Mouse (Mus musculus) CH12.LX (cell line): ENCODE data around the gene 4921517D22Rik. TPM values are rescaled to one million over a fixed set of nuclear protein-coding genes. Genes with fewer than 3 reads are reported as not detected.

Experiments used
- DNase-seq: peaks from one replicate; pipeline ENCODE4 v3.0.0-alpha.2; 2013; ENCODE audit errors: extremely low read depth
- H3K27ac ChIP-seq: 2 replicates; pipeline ENCODE4 v1.5.1; 2012; ENCODE audit warnings: low read depth, mild to moderate bottlenecking, control low read depth, moderate library complexity; ENCODE audit not compliant: insufficient read depth
- H3K27me3 ChIP-seq: replicated peaks from 2 replicates; pipeline ENCODE3; 2012; ENCODE audit warnings: inconsistent platforms
- H3K36me3 ChIP-seq, 2 experiments: replicated peaks in 1 of 2; 2 replicates each; pipeline versions ENCODE3 to v1.6.1; 2012; ENCODE audit warnings: inconsistent platforms in 1 of 2, low read length in 1 of 2, mild to moderate bottlenecking in 1 of 2, mixed read lengths in 1 of 2, moderate library complexity in 1 of 2; ENCODE audit not compliant: control insufficient read depth in 1 of 2, insufficient read depth in 1 of 2
- H3K4me1 ChIP-seq, 2 experiments: 2 replicates each; pipeline ENCODE4 v1.6.1; 2012; ENCODE audit warnings: inconsistent platforms in 1 of 2, moderate library complexity in 1 of 2; ENCODE audit not compliant: insufficient read depth in 2 of 2, control insufficient read depth in 1 of 2
- H3K4me2 ChIP-seq: 2 replicates; pipeline ENCODE4 v1.6.1; 2012; ENCODE audit warnings: low read depth, mild to moderate bottlenecking, control low read depth; ENCODE audit not compliant: poor library complexity, insufficient read depth, severe bottlenecking
- H3K4me3 ChIP-seq, 3 experiments: fragments of 150-350 bp in 1 of 3; sonication (generic) in 1 of 3; replicated peaks in 1 of 3; 2 replicates each; pipeline versions ENCODE3 to v1.5.1; 2011 to 2012; ENCODE audit warnings: low read depth in 2 of 3, low read length in 2 of 3, mild to moderate bottlenecking in 2 of 3, moderate library complexity in 2 of 3, control low read depth in 1 of 3, improper control_type of control experiment in 1 of 3, inconsistent platforms in 1 of 3, mixed read lengths in 1 of 3; ENCODE audit not compliant: poor library complexity in 1 of 3
- H3K79me2 ChIP-seq: replicated peaks from 2 replicates; pipeline ENCODE4 v1.6.1; 2012; ENCODE audit warnings: mild to moderate bottlenecking, moderate library complexity; ENCODE audit not compliant: control insufficient read depth, poor library complexity, insufficient read depth, severe bottlenecking; ENCODE audit errors: extremely low read depth
- H3K9ac ChIP-seq: 2 replicates; pipeline ENCODE4 v1.6.1; 2012; ENCODE audit warnings: low read depth, mild to moderate bottlenecking, control low read depth, moderate library complexity; ENCODE audit not compliant: insufficient read depth
- H3K9me3 ChIP-seq: replicated peaks from 2 replicates; pipeline ENCODE3; 2012; ENCODE audit warnings: low read length, inconsistent platforms, mixed read lengths
- BHLHE40 ChIP-seq: IDR thresholded peaks from 2 replicates; pipeline ENCODE4 v1.6.1; 2011; ENCODE audit warnings: mild to moderate bottlenecking, low read depth, low read length, improper control_type of control experiment
- CHD1 ChIP-seq: IDR thresholded peaks from 2 replicates; pipeline ENCODE4 v1.6.1; 2012; ENCODE audit warnings: low read depth, low read length, improper control_type of control experiment, inconsistent platforms
- CTCF ChIP-seq, 2 experiments: IDR thresholded peaks in 1 of 2; conservative IDR thresholded peaks in 1 of 2; 2 replicates each; pipeline ENCODE4 v1.5.1; 2011 to 2012; ENCODE audit warnings: low read depth in 2 of 2, low read length in 2 of 2, improper control_type of control experiment in 1 of 2, inconsistent platforms in 1 of 2, mild to moderate bottlenecking in 1 of 2, moderate library complexity in 1 of 2
- E2F4 ChIP-seq: IDR thresholded peaks from 2 replicates; pipeline ENCODE4 v1.6.1; 2011; ENCODE audit warnings: low read depth, low read length, improper control_type of control experiment; ENCODE audit not compliant: insufficient replicate concordance
- ELF1 ChIP-seq: IDR thresholded peaks from 2 replicates; pipeline ENCODE4 v1.6.1; 2014; ENCODE audit warnings: low read depth, mild to moderate bottlenecking, inconsistent platforms, low read length, improper control_type of control experiment
- EP300 ChIP-seq: IDR thresholded peaks from 2 replicates; pipeline ENCODE4 v1.6.1; 2011; ENCODE audit warnings: low read length, improper control_type of control experiment
- ETS1 ChIP-seq: conservative IDR thresholded peaks from 2 replicates; pipeline ENCODE4 v1.6.1; 2012; ENCODE audit warnings: low read depth, mild to moderate bottlenecking, inconsistent platforms, low read length, improper control_type of control experiment, moderate library complexity
- GABPA ChIP-seq: IDR thresholded peaks from 2 replicates; pipeline ENCODE4 v1.6.1; 2012; ENCODE audit warnings: low read depth, low read length, improper control_type of control experiment, inconsistent platforms; ENCODE audit not compliant: insufficient replicate concordance
- HCFC1 ChIP-seq: IDR thresholded peaks from 2 replicates; pipeline ENCODE4 v1.6.1; 2012; ENCODE audit warnings: low read depth, mild to moderate bottlenecking, inconsistent platforms, low read length, improper control_type of control experiment
- JUN ChIP-seq: IDR thresholded peaks from 2 replicates; pipeline ENCODE4 v1.6.1; 2011; ENCODE audit warnings: low read depth, mild to moderate bottlenecking, low read length, improper control_type of control experiment, moderate library complexity; ENCODE audit not compliant: insufficient read depth
- JUND ChIP-seq: conservative IDR thresholded peaks from 2 replicates; pipeline ENCODE4 v1.6.1; 2011; ENCODE audit warnings: low read depth, low read length, improper control_type of control experiment
- KAT2A ChIP-seq: IDR thresholded peaks from 2 replicates; pipeline ENCODE4 v1.6.1; 2012; ENCODE audit warnings: low read length, improper control_type of control experiment, inconsistent platforms; ENCODE audit not compliant: insufficient replicate concordance
- MAFK ChIP-seq: IDR thresholded peaks from 2 replicates; pipeline ENCODE4 v1.6.1; 2011; ENCODE audit warnings: low read length, improper control_type of control experiment; ENCODE audit not compliant: insufficient replicate concordance
- MAZ ChIP-seq: IDR thresholded peaks from 2 replicates; pipeline ENCODE4 v1.6.1; 2012; ENCODE audit warnings: low read depth, mild to moderate bottlenecking, inconsistent platforms, low read length, improper control_type of control experiment, moderate library complexity
- MEF2A ChIP-seq: IDR thresholded peaks from 2 replicates; pipeline ENCODE4 v1.6.1; 2014; ENCODE audit warnings: low read depth, mild to moderate bottlenecking, inconsistent platforms, low read length, improper control_type of control experiment, borderline replicate concordance
- MYC ChIP-seq: IDR thresholded peaks from 2 replicates; pipeline ENCODE4 v1.6.1; 2011; ENCODE audit warnings: low read depth, mild to moderate bottlenecking, improper control_type of control experiment, low read length
- NELFE ChIP-seq: IDR thresholded peaks from 2 replicates; pipeline ENCODE4 v1.6.1; 2011; ENCODE audit warnings: low read depth, low read length, improper control_type of control experiment
- NRF1 ChIP-seq: IDR thresholded peaks from 2 replicates; pipeline ENCODE4 v1.6.1; 2014; ENCODE audit warnings: low read depth, mild to moderate bottlenecking, inconsistent platforms, low read length, improper control_type of control experiment, moderate library complexity
- RAD21 ChIP-seq: IDR thresholded peaks from 2 replicates; pipeline ENCODE4 v1.6.1; 2011; ENCODE audit warnings: low read depth, mild to moderate bottlenecking, low read length, improper control_type of control experiment, moderate library complexity
- RCOR1 ChIP-seq: conservative IDR thresholded peaks from 2 replicates; pipeline ENCODE4 v1.6.1; 2012; ENCODE audit warnings: low read depth, mild to moderate bottlenecking, inconsistent platforms, low read length, improper control_type of control experiment
- SIN3A ChIP-seq: IDR thresholded peaks from 2 replicates; pipeline ENCODE4 v1.6.1; 2012; ENCODE audit warnings: low read length, improper control_type of control experiment, inconsistent platforms
- SMC3 ChIP-seq: IDR thresholded peaks from 2 replicates; pipeline ENCODE4 v1.6.1; 2011; ENCODE audit warnings: low read depth, low read length, improper control_type of control experiment
- TBP ChIP-seq: conservative IDR thresholded peaks from 2 replicates; pipeline ENCODE4 v1.6.1; 2011; ENCODE audit warnings: low read depth, low read length, improper control_type of control experiment
- UBTF ChIP-seq: IDR thresholded peaks from 2 replicates; pipeline ENCODE4 v1.6.1; 2012; ENCODE audit warnings: low read depth, mild to moderate bottlenecking, inconsistent platforms, low read length, improper control_type of control experiment, moderate library complexity
- USF1 ChIP-seq: IDR thresholded peaks from 2 replicates; pipeline ENCODE4 v1.6.1; 2014; ENCODE audit warnings: low read depth, mild to moderate bottlenecking, inconsistent platforms, low read length, improper control_type of control experiment
- USF2 ChIP-seq: conservative IDR thresholded peaks from 2 replicates; pipeline ENCODE4 v1.6.1; 2011; ENCODE audit warnings: low read depth, low read length, improper control_type of control experiment
- ZC3H11A ChIP-seq: IDR thresholded peaks from 2 replicates; pipeline ENCODE4 v1.6.1; 2012; ENCODE audit warnings: low read depth, mild to moderate bottlenecking, inconsistent platforms, low read length, improper control_type of control experiment
- ZKSCAN1 ChIP-seq: IDR thresholded peaks from 2 replicates; pipeline ENCODE4 v1.6.1; 2012; ENCODE audit warnings: low read depth, inconsistent platforms, low read length, improper control_type of control experiment, borderline replicate concordance
- ZMIZ1 ChIP-seq: IDR thresholded peaks from 2 replicates; pipeline ENCODE4 v1.6.1; 2012; ENCODE audit warnings: low read depth, mild to moderate bottlenecking, inconsistent platforms, low read length, improper control_type of control experiment
- dilution Hi-C: fragments of 300-500 bp; cut with MboI; formaldehyde crosslinking; loops from 2 replicates; pipeline ENCODE4 v1.14.3; 2020; ENCODE audit warnings: low sequenced_read_pairs; ENCODE audit not compliant: extremely low pct_unique_long_range_greater_than_20kb, extremely low pct_ligation_motif_present
- in situ Hi-C: fragments of 300-500 bp; cut with MboI; formaldehyde crosslinking; loops from 3 replicates; pipeline ENCODE4 v1.14.3; 2019; ENCODE audit warnings: low sequenced_read_pairs, low pct_ligation_motif_present, low pct_unique_long_range_greater_than_20kb, mixed read lengths
- polyA plus RNA-seq: library from polyadenylated mRNA; unstranded; fragments of >175 nt; gene quantifications from 2 replicates; pipeline ENCODE4 v1.2.1, GENCODE M21; 2012; ENCODE audit warnings: low read depth; ENCODE audit not compliant: insufficient read length
- total RNA-seq, 2 experiments: library from RNA; depleted of rRNA; stranded (reverse); fragments of 300-350 nt in 1 of 2; fragments of >200 nt in 1 of 2; gene quantifications; 2 replicates each; pipeline ENCODE4 v1.2.3; 2012 to 2014

The 4921517D22Rik gene
- total and polyA plus RNA-seq, 3 experiments = not detected

- Histone ChIP-seq H3K79me2 (no peaks in the 10 kb centered on the region), H3K27ac (no peak within 1 kb of the TSS), H3K4me2 (no peak within 1 kb of the TSS), H3K4me3 (no peak within 1 kb of the TSS), H3K36me3 (no peaks in the 10 kb centered on the region), H3K9me3 (no peaks in the 10 kb centered on the region), H3K27me3 (peaks cover 2% of the 10 kb centered on the region), H3K9ac (no peak within 1 kb of the TSS), H3K4me1 (peaks cover 4 to 12% of the 10 kb centered on the region in 2 experiments)
- in situ Hi-C loops (loop anchor here (25.0 kb wide), 1 partner anchor 1119 kb away; the partner anchor contains the start of gene Slc28a3), dilution Hi-C loops (no loop called here)
- no peak for DNase-seq
- TF ChIP-seq UBTF (no peak), RAD21 (no peak), NELFE (no peak), MAZ (no peak), ZKSCAN1 (no peak), EP300 (no peak), SMC3 (no peak), CTCF (conservative IDR thresholded peaks at IDR 0.05 in 1 of 2, IDR thresholded peaks at IDR 0.05 in 1 of 2; ENCODE audit: low read depth in 2 of 2, low read length in 2 of 2) (no peak), RCOR1 (no peak), USF1 (no peak), MYC (no peak), SIN3A (no peak), ETS1 (no peak), CHD1 (no peak), E2F4 (no peak), NRF1 (no peak)
These were observed 37.7 kb upstream of the 4921517D22Rik start, which contains the start of gene Spata31d1d for GRCm38 (mm10) chr13:59731652-59732051. Gene Spata31d1d, minus strand, starts transcription at chr13:59731752.

DNA sequence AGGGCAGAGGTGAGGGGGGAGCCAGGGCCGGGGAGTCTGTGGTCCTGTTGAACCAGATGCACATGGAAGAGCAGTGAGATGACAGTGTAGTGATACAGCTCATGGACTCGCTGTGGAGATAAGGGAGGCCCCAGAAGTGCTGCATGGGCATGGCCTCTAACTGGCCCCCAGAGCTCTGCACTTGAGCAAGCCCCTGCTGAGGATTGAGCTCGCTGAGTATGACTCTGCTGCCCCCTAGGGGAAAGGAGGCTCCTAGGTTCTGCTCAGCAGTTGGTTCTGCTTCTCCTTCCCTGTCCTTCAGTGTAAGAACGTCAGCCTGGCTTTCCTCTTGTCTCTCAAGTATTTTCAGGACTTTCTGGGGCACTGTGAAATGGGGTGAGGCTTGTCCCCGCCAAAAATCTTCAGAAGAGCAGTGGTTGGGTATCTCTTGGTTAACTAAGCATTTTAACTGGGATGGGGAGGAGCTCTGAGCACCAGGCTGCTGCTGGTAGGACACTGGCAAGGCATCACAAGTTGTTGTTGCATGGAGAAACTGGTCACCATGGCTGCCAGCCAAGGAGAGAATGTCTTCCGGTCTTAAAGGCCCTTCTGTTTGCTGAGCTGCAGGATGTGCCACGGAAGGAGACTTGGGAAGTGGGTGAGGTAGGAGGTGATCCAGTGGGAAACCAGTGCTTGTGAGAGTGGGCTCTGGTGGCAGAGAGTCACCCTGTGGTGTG lies 34.6 kb upstream of the 4921517D22Rik start:
- no peak overlapping the region for H3K4me3 ChIP-seq
- H3K27me3 ChIP-seq = peaks cover 3% of the 10 kb centered on the region
- DNase-seq = peak; percentile 84
- no peaks in the 10 kb centered on the region for H3K36me3 ChIP-seq
- H3K9me3 ChIP-seq = no peaks in the 10 kb centered on the region
- in situ Hi-C loops (loop anchor here (25.0 kb wide), 1 partner anchor 1116 kb away; the partner anchor contains the start of gene Slc28a3), dilution Hi-C loops (no loop called here)
- no peak overlapping the region for H3K27ac ChIP-seq
- peaks cover 0 to 6% of the 10 kb centered on the region in 2 experiments; a peak in 2 of 4 replicates for H3K4me1 ChIP-seq
- H3K9ac ChIP-seq = no peak overlapping the region
- H3K4me2 ChIP-seq = no peak overlapping the region
- no peaks in the 10 kb centered on the region for H3K79me2 ChIP-seq
- TF ChIP-seq ZKSCAN1 = no peak
- TF ChIP-seq EP300 = no peak
- TF ChIP-seq KAT2A = no peak
- no peak for TF ChIP-seq GABPA
- TF ChIP-seq JUN = no peak
- TF ChIP-seq ZMIZ1 = no peak
- no peak for TF ChIP-seq HCFC1
- no peak for TF ChIP-seq RCOR1
- TF ChIP-seq JUND = no peak
- TF ChIP-seq USF2 = no peak
- TF ChIP-seq NRF1 = 0 out of 2 replicates have a peak, but pooled peaks have one; percentile 18
- no peak for TF ChIP-seq BHLHE40
- TF ChIP-seq NELFE = no peak; the same call in 1 of the 2 replicates
- TF ChIP-seq SIN3A = no peak
- TF ChIP-seq MAFK = no peak
- TF ChIP-seq RAD21 = no peak; the same call in none of the 2 replicates
- no peak for TF ChIP-seq ETS1
- peak; percentile 66 for TF ChIP-seq ZC3H11A
- no peak for TF ChIP-seq MEF2A
- TF ChIP-seq TBP = no peak
- TF ChIP-seq ELF1 = 0 out of 2 replicates have a peak, but pooled peaks have one; percentile 9
- no peak for TF ChIP-seq E2F4
